Mouse (Mus musculus) stomach, postnatal 0 days (tissue): ENCODE data around the gene Zfp536.

Experiments
- CTCF ChIP-seq: IDR thresholded peaks from 2 replicates; pipeline ENCODE4 v1.5.1; 2016; ENCODE audit warnings: antibody characterized with exemption, low read depth, mild to moderate bottlenecking, moderate library complexity
- EP300 ChIP-seq: optimal IDR thresholded peaks from 2 replicates; pipeline ENCODE3; 2016; ENCODE audit warnings: antibody characterized with exemption

- TF ChIP-seq CTCF (no peak), EP300 (no peak)
Observed at GRCm38 (mm10) chr7:37639740-37640397, 133.6 kb downstream of the Zfp536 start.
